Mouse (Mus musculus) forebrain, embryonic 10.5 days (tissue): ENCODE measurements around the gene Cyp46a1. TPM values are rescaled to one million over a fixed set of nuclear protein-coding genes. Genes with fewer than 3 reads are reported as not detected.

Source experiments
- DNase-seq: peaks from one replicate; pipeline ENCODE4 v3.0.0-alpha.2; 2017; ENCODE audit warnings: low spot score; ENCODE audit errors: extremely low spot score
- H3K27ac ChIP-seq: fragments of 300-500 bp; sonication (generic); 2 replicates; pipeline ENCODE4 v1.5.1; 2016; ENCODE audit warnings: mild to moderate bottlenecking
- H3K27me3 ChIP-seq: fragments of 300-500 bp; sonication (generic); 2 replicates; pipeline ENCODE4 v1.6.1; 2016; ENCODE audit warnings: mild to moderate bottlenecking; ENCODE audit not compliant: poor library complexity, severe bottlenecking
- H3K36me3 ChIP-seq: fragments of 300-500 bp; sonication (generic); replicated peaks from 2 replicates; pipeline ENCODE4 v1.6.1; 2016; ENCODE audit warnings: mild to moderate bottlenecking, moderate library complexity
- H3K4me1 ChIP-seq: fragments of 300-500 bp; sonication (generic); 2 replicates; pipeline ENCODE4 v1.6.1; 2016
- H3K4me3 ChIP-seq: fragments of 300-500 bp; sonication (generic); 2 replicates; pipeline ENCODE4 v1.5.1; 2016; ENCODE audit warnings: mild to moderate bottlenecking, moderate library complexity
- H3K9me3 ChIP-seq: fragments of 300-500 bp; sonication (generic); 2 replicates; pipeline ENCODE4 v1.6.1; 2016; ENCODE audit warnings: mild to moderate bottlenecking, moderate library complexity
- WGBS: fragments of 180-500 bp; shearing (Covaris S2); methylation state at CpG from one replicate; pipeline ENCODE4 v1.1.7; 2016; 5-methylcytosine and 5-hydroxymethylcytosine counted together
- polyA plus RNA-seq: library from polyadenylated mRNA; unstranded; fragments of >200 nt; fragmentation: Nextera tagmentation; extraction: Ambion mirVana; gene quantifications from 2 replicates; pipeline ENCODE4 v1.2.1, GENCODE M21; 2016

The Cyp46a1 gene
- polyA plus RNA-seq, 1 experiment from 2014 or later, result 19.4 TPM

DNA sequence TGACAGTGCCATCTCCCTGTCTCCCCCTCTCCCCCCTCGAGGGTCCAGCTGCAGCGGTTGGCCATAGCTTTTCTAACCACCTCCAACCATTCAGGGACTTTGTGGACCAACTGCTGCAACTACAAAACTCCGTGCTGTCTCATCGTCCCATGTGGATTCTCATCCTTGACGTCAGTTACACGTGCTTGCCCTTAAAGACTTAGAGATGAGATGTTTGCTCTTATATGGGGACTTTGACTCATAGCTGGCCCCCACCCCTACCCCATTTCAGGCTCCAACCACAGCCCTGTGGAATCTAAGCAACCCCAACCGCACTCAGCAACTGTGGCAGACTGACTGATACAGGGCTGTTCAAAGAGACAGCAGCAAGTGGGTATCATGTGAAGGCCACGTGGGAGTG is 29.0 kb upstream of the Cyp46a1 start:
- peaks cover 65% of the 10 kb centered on the region for H3K4me1 ChIP-seq
- H3K27ac ChIP-seq, result no peak overlapping the region
- DNase-seq, result no peak
- H3K4me3 ChIP-seq, result no peak overlapping the region
- 83% methylated on average over 8 of the region's 8 CpGs for WGBS
- H3K36me3 ChIP-seq, result no peaks in the 10 kb centered on the region
- no peaks in the 10 kb centered on the region for H3K9me3 ChIP-seq
- H3K27me3 ChIP-seq, result peaks cover 54% of the 10 kb centered on the region

DNA sequence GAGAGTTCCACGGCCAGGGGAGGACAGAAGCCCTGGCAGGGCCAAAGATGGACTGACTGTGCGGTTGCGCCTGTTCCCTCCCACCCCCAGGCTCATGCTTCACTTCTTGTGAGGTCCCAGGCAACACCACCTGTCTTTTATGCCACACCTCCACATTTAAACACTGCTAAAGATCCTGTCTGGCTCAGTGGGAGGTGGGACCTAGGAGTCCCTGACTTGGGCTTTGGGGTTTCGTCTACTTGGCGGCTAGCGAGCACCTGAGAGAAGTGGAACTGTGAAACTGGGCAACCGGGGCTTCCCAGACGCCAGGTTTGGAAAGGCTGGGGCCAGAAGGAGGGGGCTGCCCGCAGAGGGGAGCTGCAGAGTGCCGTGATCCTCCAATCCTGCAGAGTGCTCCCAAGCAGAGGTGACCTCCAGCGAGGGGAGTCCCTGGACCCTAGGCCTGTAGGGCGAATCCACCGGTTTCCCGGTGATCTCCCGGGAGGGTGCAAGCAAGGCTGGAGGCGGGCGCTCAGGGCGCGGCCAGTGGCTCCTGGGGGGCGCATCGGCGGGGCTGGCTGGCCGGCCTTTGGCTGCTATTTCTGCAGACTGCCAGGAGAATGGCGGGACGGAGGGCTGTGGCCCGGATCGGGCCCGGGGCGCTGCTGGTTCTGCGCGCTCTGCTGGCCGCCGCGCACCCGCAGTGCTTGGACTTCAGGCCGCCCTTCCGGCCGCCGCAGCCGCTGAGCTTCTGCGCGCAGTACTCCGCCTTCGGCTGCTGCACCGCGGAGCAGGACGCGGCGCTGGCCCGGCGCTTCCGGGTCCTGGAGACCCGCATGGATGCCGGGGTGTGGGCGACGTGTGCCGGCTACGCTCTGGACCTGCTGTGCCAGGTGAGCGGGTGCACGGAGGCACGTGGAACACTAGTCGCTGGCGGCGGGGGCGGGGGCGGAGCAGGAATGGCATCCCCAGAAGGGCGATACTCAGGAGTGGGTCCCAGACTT is 28.1 kb upstream of the Cyp46a1 start, which contains the start of gene Hhipl1:
TSS of gene Hhipl1 (plus strand) at position 459 of the 983 bp plus-strand sequence.
- peak within 1 kb of the TSS; percentile 65 for H3K4me3 ChIP-seq
- DNase-seq, result peak; percentile 57
- H3K36me3 ChIP-seq, result no peaks in the 10 kb centered on the region
- H3K27ac ChIP-seq, result peak within 1 kb of the TSS; percentile 90
- H3K9me3 ChIP-seq, result no peaks in the 10 kb centered on the region
- H3K27me3 ChIP-seq, result peaks cover 54% of the 10 kb centered on the region
- H3K4me1 ChIP-seq, result peaks cover 72% of the 10 kb centered on the region
- WGBS, result 3% methylated on average over 67 of the region's 67 CpGs

GRCm38 (mm10) chr12:108307553-108307952 is 26.6 kb upstream of the Cyp46a1 start:
- Histone ChIP-seq H3K9me3 (no peaks in the 10 kb centered on the region), H3K27ac (peak overlapping the region; percentile 22; the same call in 1 of the 2 replicates), H3K4me3 (peak overlapping the region; percentile 65; the same call in 1 of the 2 replicates), H3K4me1 (peaks cover 77% of the 10 kb centered on the region), H3K36me3 (peaks cover 10% of the 10 kb centered on the region), H3K27me3 (peaks cover 54% of the 10 kb centered on the region)
- DNase-seq, result peak; percentile 65
- WGBS, result 26% methylated on average over 14 of the region's 14 CpGs

GRCm38 (mm10) chr12:108308363-108308856 is 25.8 kb upstream of the Cyp46a1 start:
- Histone ChIP-seq H3K4me3 (no peak overlapping the region), H3K27me3 (peaks cover 54% of the 10 kb centered on the region), H3K27ac (peak overlapping the region; percentile 22; the same call in 1 of the 2 replicates), H3K36me3 (peaks cover 15% of the 10 kb centered on the region), H3K4me1 (peaks cover 86% of the 10 kb centered on the region), H3K9me3 (no peaks in the 10 kb centered on the region)
- DNase-seq, result no peak
- WGBS, result 93% methylated on average over 16 of the region's 16 CpGs

DNA sequence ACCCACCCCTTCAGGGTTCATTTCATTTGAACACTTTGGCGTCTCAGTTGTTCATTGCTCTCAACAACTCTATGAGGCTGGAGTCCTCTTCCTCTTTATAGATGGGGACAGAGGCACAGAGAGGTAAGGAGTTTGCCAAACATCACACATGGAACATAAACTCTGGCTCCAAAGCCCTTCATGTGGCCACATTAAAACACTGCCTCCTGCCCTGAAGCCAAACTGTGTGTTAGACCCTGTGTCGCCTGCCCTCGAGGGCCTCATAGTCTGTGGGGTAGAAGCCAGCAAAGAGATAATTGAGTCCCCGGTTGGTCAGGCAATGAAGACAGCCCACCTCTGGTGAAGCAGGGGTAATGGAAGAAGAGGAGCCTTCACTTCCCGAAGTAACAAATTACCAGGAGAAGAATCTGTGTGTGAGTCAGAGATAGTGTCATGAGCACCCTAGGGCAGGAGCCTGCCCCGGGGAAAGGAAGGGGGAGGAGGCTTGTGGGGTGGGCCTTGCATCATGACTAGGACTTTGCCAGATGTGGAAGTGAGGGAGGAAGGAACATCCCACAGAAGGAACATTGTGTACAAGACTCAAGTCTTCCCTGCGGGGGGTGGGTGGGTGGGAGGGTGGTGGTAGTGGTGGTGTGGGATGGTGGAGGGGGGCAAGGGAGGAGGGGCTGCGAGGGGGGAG is 24.9 kb upstream of the Cyp46a1 start:
- H3K9me3 ChIP-seq, result no peaks in the 10 kb centered on the region
- 71% methylated on average over 8 of the region's 8 CpGs for WGBS

GRCm38 (mm10) chr12:108310041-108310440 is 24.1 kb upstream of the Cyp46a1 start:
- 88% methylated on average over 4 of the region's 4 CpGs for WGBS
- peak overlapping the region; percentile 67 for H3K27ac ChIP-seq

More for the DNA sequence above, 24.9 kb upstream of the Cyp46a1 start:
- H3K36me3 ChIP-seq, result peaks cover 15% of the 10 kb centered on the region
- no peak overlapping the region for H3K4me3 ChIP-seq
- no peak for DNase-seq
- peaks cover 47% of the 10 kb centered on the region for H3K27me3 ChIP-seq
- H3K4me1 ChIP-seq, result peaks cover 78% of the 10 kb centered on the region
- peak overlapping the region; percentile 40; the same call in 1 of the 2 replicates for H3K27ac ChIP-seq

GRCm38 (mm10) chr12:108310456-108311027 is 23.6 kb upstream of the Cyp46a1 start:
- no peak for DNase-seq
- Histone ChIP-seq H3K36me3 (peaks cover 15% of the 10 kb centered on the region), H3K4me1 (peaks cover 69% of the 10 kb centered on the region), H3K27me3 (peaks cover 35% of the 10 kb centered on the region), H3K9me3 (no peaks in the 10 kb centered on the region), H3K4me3 (no peak overlapping the region), H3K27ac (peak overlapping the region; percentile 67)
- 88% methylated on average over 7 of the region's 7 CpGs for WGBS

More at GRCm38 (mm10) chr12:108310041-108310440, 24.1 kb upstream of the Cyp46a1 start:
- Histone ChIP-seq H3K27me3 (peaks cover 39% of the 10 kb centered on the region), H3K36me3 (peaks cover 15% of the 10 kb centered on the region), H3K4me3 (no peak overlapping the region), H3K9me3 (no peaks in the 10 kb centered on the region), H3K4me1 (peaks cover 72% of the 10 kb centered on the region)
- DNase-seq, result no peak

GRCm38 (mm10) chr12:108311741-108312290 is 22.4 kb upstream of the Cyp46a1 start:
- DNase-seq, result no peak
- peaks cover 35% of the 10 kb centered on the region for H3K27me3 ChIP-seq
- H3K4me1 ChIP-seq, result peaks cover 69% of the 10 kb centered on the region
- H3K27ac ChIP-seq, result peak overlapping the region; percentile 76
- no peak overlapping the region for H3K4me3 ChIP-seq
- H3K9me3 ChIP-seq, result no peaks in the 10 kb centered on the region
- peaks cover 15% of the 10 kb centered on the region for H3K36me3 ChIP-seq
- 94% methylated on average over 27 of the region's 27 CpGs for WGBS

GRCm38 (mm10) chr12:108312432-108312851 is 21.7 kb upstream of the Cyp46a1 start:
- WGBS, result 51% methylated on average over 6 of the region's 6 CpGs
- Histone ChIP-seq H3K4me3 (no peak overlapping the region), H3K4me1 (peaks cover 70% of the 10 kb centered on the region), H3K27ac (peak overlapping the region; percentile 76), H3K27me3 (peaks cover 35% of the 10 kb centered on the region), H3K9me3 (no peaks in the 10 kb centered on the region), H3K36me3 (peaks cover 15% of the 10 kb centered on the region)
- no peak for DNase-seq

- no peak for DNase-seq
- peaks cover 35% of the 10 kb centered on the region for H3K27me3 ChIP-seq
- no peak overlapping the region for H3K4me3 ChIP-seq
- H3K36me3 ChIP-seq, result peaks cover 15% of the 10 kb centered on the region
- peak overlapping the region; percentile 76 for H3K27ac ChIP-seq
- H3K9me3 ChIP-seq, result no peaks in the 10 kb centered on the region
- peaks cover 70% of the 10 kb centered on the region for H3K4me1 ChIP-seq
- WGBS, result 88% methylated on average over 1 of the region's 1 CpGs
Observed at GRCm38 (mm10) chr12:108313244-108313772, 20.9 kb upstream of the Cyp46a1 start.

DNA sequence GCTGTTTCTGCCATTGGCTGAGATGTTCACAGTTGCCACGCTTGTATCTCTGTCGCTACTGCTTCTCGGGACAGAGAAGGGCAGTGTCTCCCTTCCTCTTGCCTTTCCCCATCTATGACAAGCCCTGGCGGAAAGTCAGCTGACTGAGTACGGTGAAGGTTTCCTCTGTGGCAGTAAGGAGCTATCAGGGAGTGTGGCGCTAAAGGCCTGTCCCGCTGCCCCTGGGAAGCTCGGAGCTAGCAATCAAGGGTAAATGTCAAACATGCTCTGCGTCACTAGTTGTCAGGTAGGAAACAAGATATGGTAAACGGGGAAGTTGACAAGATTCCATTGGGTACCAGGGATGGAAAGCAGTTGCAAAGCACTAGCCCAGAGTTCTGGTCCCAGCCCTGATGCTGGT is 18.4 kb upstream of the Cyp46a1 start:
- 0 out of 2 replicates have a peak overlapping the region, but pooled peaks have one; percentile 94 for H3K27ac ChIP-seq
- H3K4me3 ChIP-seq, result no peak overlapping the region
- peaks cover 53% of the 10 kb centered on the region for H3K27me3 ChIP-seq
- H3K36me3 ChIP-seq, result peaks cover 15% of the 10 kb centered on the region
- H3K4me1 ChIP-seq, result peaks cover 73% of the 10 kb centered on the region
- no peak for DNase-seq
- 52% methylated on average over 10 of the region's 10 CpGs for WGBS
- H3K9me3 ChIP-seq, result no peaks in the 10 kb centered on the region

- WGBS, result 21% methylated on average over 6 of the region's 6 CpGs
- H3K4me3 ChIP-seq, result no peak overlapping the region
- no peak for DNase-seq
- peaks cover 53% of the 10 kb centered on the region for H3K27me3 ChIP-seq
- H3K4me1 ChIP-seq, result peaks cover 79% of the 10 kb centered on the region
- no peaks in the 10 kb centered on the region for H3K9me3 ChIP-seq
- H3K36me3 ChIP-seq, result peaks cover 12% of the 10 kb centered on the region
- peak overlapping the region; percentile 94 for H3K27ac ChIP-seq
Observed at GRCm38 (mm10) chr12:108316655-108317054, 17.5 kb upstream of the Cyp46a1 start.
